Mouse (Mus musculus): ENCODE measurements at regions not wholly inside any gene's neighbourhood (a gene's known extent, or its start where the extent isn't known, plus 50 kb on each side); places are given as distances from the start of the nearest gene placed in this dataset.

DNA sequence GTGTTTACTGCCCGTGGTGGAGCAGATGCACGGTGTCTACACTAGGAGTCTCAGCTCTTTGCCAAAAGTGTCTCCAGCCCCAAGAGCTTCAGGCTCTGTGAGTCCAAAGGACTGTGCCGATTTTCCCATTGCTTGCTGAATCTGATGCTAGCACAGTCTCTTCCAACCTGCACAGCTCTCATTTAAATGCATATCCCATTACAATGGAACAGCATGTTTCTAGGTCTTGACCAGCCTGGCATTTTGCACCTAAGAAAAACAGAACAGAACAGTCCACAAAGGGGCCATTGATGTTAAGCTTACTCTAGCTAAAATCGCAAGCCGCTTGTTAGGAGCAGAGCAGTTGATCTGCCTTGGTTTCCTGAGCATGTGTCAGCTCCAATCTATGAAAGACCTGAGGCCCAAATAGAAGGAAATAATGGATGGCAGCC is 339.2 kb downstream of the Tle4 start:
- TF ChIP-seq EP300 (IDR thresholded peaks at IDR 0.05; ENCODE audit: low read depth): no peak
- TF ChIP-seq CTCF (IDR thresholded peaks at IDR 0.05; ENCODE audit: low read depth): no peak

Measured in heart, postnatal 0 days (tissue).